Mouse (Mus musculus): Measurements from ENCODE around the gene Plxdc1. TPM values are rescaled to one million over a fixed set of nuclear protein-coding genes. Genes with fewer than 3 reads are reported as not detected.

Plxdc1 gene
- total and polyA plus RNA-seq, 2 experiments: 0.28 to 1.2 TPM

DNA sequence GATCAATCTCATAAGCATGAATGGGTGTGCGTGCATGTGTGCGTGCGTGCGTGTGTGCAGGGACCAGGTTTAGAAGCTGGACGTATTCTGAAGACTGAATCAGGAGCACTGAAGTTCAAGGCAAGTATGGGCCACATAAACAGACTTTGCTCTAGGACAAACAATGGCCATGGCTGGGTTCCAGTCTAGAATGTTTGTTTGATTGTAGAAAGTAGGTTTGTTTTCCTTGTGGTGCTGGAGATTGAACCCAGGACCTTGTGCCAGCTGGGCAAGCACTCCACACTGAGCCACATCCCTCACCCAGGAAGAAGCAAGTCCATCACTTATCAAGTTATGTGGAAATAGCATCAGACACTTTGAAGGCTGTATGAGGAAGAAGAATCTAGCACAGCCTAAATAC lies 29.9 kb upstream of the Plxdc1 start:
- H3K27me3 ChIP-seq (ENCODE audit: control insufficient read depth, insufficient read depth, low read length): no peaks in the 10 kb centered on the region
- 49% methylated on average over 5 of the region's 5 CpGs for WGBS
- H3K27ac ChIP-seq (replicated peaks; ENCODE audit: insufficient read depth, low read depth, low read length): no peak overlapping the region
- DNase-seq (ENCODE audit: extremely low read depth, low read depth, low spot score): peak; percentile 86
- H3K9ac ChIP-seq (ENCODE audit: low read depth, low read length): no peak overlapping the region
- TF ChIP-seq POLR2A (IDR thresholded peaks at IDR 0.05; ENCODE audit: extremely low read depth, insufficient read depth, low read length) (no peak), CTCF (IDR thresholded peaks at IDR 0.05; ENCODE audit: low read depth, low read length) (no peak)
- H3K4me3 ChIP-seq (ENCODE audit: insufficient read depth, low read depth, low read length): no peak overlapping the region
- H3K79me2 ChIP-seq (ENCODE audit: control insufficient read depth, insufficient read depth, low read length): no peaks in the 10 kb centered on the region
- H3K4me1 ChIP-seq (ENCODE audit: control insufficient read depth, insufficient read depth, low read length): peaks cover 4% of the 10 kb centered on the region
- no peaks in the 10 kb centered on the region for H3K36me3 ChIP-seq (ENCODE audit: control insufficient read depth, insufficient read depth, low read length)

DNA sequence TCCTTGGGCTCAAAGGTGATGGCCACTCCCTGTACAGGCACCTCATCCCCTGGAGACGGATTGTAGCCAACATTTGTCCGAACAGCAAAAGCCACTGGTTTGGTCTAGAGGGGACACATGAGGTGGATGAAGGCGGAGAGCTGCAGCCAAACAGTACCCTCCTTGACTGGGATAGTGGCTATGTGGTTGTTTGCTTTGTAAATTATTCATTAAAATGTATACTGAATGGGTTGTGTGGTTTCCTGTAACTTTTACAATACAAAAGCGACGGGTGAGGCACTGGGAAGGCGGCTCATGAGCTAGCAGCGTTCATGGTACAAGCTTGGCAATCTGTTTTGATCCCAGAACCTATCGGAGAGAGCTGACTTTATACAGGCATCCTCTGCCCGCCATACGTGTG lies 26.6 kb upstream of the Plxdc1 start:
- no peak overlapping the region for H3K4me3 ChIP-seq (ENCODE audit: insufficient read depth, low read depth, low read length)
- no peaks in the 10 kb centered on the region for H3K27me3 ChIP-seq (ENCODE audit: control insufficient read depth, insufficient read depth, low read length)
- H3K9ac ChIP-seq (ENCODE audit: low read depth, low read length): no peak overlapping the region
- no peak for DNase-seq (ENCODE audit: extremely low read depth, low read depth, low spot score)
- no peaks in the 10 kb centered on the region for H3K36me3 ChIP-seq (ENCODE audit: control insufficient read depth, insufficient read depth, low read length)
- TF ChIP-seq POLR2A (IDR thresholded peaks at IDR 0.05; ENCODE audit: extremely low read depth, insufficient read depth, low read length) (no peak), CTCF (IDR thresholded peaks at IDR 0.05; ENCODE audit: low read depth, low read length) (no peak)
- H3K27ac ChIP-seq (replicated peaks; ENCODE audit: insufficient read depth, low read depth, low read length): no peak overlapping the region
- WGBS: 87% methylated on average over 10 of the region's 10 CpGs
- H3K4me1 ChIP-seq (ENCODE audit: control insufficient read depth, insufficient read depth, low read length): peaks cover 4% of the 10 kb centered on the region
- H3K79me2 ChIP-seq (ENCODE audit: control insufficient read depth, insufficient read depth, low read length): no peaks in the 10 kb centered on the region

DNA sequence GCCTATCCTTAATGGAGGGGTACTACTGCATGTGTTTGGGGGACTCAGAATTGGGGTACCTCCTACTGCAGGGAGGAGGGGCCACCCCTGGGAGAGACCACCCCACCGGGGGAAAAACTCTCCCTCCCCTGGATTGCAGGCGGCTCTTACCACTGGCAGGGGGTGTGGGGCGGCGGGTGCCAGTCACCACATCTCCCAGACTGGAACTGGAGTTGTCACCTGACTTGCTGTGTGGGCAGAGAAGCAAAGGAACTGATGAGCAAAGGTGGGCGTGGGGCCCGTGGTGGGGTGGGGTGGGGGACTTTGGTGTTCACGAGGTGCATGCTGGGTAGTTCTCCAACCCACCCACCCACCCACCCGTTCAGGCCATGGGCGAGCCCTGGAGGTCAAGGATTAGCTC lies 25.5 kb upstream of the Plxdc1 start:
- H3K36me3 ChIP-seq (ENCODE audit: control insufficient read depth, insufficient read depth, low read length): no peaks in the 10 kb centered on the region
- peaks cover 4% of the 10 kb centered on the region for H3K4me1 ChIP-seq (ENCODE audit: control insufficient read depth, insufficient read depth, low read length)
- WGBS: 74% methylated on average over 9 of the region's 9 CpGs
- H3K27ac ChIP-seq (replicated peaks; ENCODE audit: insufficient read depth, low read depth, low read length): no peak overlapping the region
- TF ChIP-seq POLR2A (IDR thresholded peaks at IDR 0.05; ENCODE audit: extremely low read depth, insufficient read depth, low read length) (no peak), CTCF (IDR thresholded peaks at IDR 0.05; ENCODE audit: low read depth, low read length) (no peak)
- no peak overlapping the region for H3K9ac ChIP-seq (ENCODE audit: low read depth, low read length)
- no peaks in the 10 kb centered on the region for H3K27me3 ChIP-seq (ENCODE audit: control insufficient read depth, insufficient read depth, low read length)
- H3K79me2 ChIP-seq (ENCODE audit: control insufficient read depth, insufficient read depth, low read length): no peaks in the 10 kb centered on the region
- DNase-seq (ENCODE audit: extremely low read depth, low read depth, low spot score): no peak
- no peak overlapping the region for H3K4me3 ChIP-seq (ENCODE audit: insufficient read depth, low read depth, low read length)

DNA sequence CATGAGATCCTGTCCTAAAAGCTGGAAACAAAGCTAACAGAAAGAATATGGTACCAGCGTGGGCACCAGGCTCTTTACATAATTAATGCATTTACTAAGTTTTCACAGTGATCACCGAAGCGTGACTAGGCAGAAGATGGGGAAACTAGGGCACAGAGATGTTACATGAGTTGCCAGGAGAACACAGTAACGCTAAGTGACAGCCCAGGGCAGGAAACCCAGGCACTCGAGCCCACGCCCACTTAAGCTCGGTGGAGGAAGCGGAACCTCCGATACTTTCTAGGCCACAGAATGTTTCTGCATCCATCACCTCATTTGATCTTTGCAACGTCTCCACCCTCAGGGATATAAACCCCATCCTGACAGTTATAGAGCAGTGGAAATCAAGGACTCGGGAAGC lies 21.8 kb upstream of the Plxdc1 start:
- no peaks in the 10 kb centered on the region for H3K36me3 ChIP-seq (ENCODE audit: control insufficient read depth, insufficient read depth, low read length)
- no peak overlapping the region for H3K4me3 ChIP-seq (ENCODE audit: insufficient read depth, low read depth, low read length)
- H3K27ac ChIP-seq (replicated peaks; ENCODE audit: insufficient read depth, low read depth, low read length): no peak overlapping the region
- TF ChIP-seq CTCF (IDR thresholded peaks at IDR 0.05; ENCODE audit: low read depth, low read length) (no peak), POLR2A (IDR thresholded peaks at IDR 0.05; ENCODE audit: extremely low read depth, insufficient read depth, low read length) (no peak)
- H3K4me1 ChIP-seq (ENCODE audit: control insufficient read depth, insufficient read depth, low read length): no peaks in the 10 kb centered on the region
- WGBS: 80% methylated on average over 11 of the region's 11 CpGs
- no peak for DNase-seq (ENCODE audit: extremely low read depth, low read depth, low spot score)
- H3K9ac ChIP-seq (ENCODE audit: low read depth, low read length): no peak overlapping the region
- H3K27me3 ChIP-seq (ENCODE audit: control insufficient read depth, insufficient read depth, low read length): no peaks in the 10 kb centered on the region
- no peaks in the 10 kb centered on the region for H3K79me2 ChIP-seq (ENCODE audit: control insufficient read depth, insufficient read depth, low read length)

DNA sequence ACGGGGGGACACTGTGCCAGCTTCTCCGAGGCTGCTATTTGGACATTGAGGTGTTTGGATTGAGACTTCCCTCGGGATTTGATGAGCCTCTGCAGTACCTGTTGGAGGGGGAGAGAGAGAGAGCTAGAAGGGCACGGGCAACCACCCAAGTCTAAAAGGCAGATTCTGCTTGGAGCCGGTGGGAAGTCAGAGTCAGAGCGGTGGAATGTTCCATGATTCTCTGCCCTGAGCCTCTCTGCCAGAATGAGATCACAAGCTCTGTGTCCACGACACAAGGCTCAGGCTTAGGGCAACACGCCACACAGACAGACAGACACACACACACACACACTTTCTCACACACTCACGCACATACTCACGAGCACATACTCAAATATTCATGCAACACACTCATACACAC lies 19.4 kb upstream of the Plxdc1 start:
- H3K9ac ChIP-seq (ENCODE audit: low read depth, low read length): no peak overlapping the region
- H3K79me2 ChIP-seq (ENCODE audit: control insufficient read depth, insufficient read depth, low read length): no peaks in the 10 kb centered on the region
- TF ChIP-seq POLR2A (IDR thresholded peaks at IDR 0.05; ENCODE audit: extremely low read depth, insufficient read depth, low read length): no peak
- TF ChIP-seq CTCF (IDR thresholded peaks at IDR 0.05; ENCODE audit: low read depth, low read length): no peak
- H3K27me3 ChIP-seq (ENCODE audit: control insufficient read depth, insufficient read depth, low read length): no peaks in the 10 kb centered on the region
- DNase-seq (ENCODE audit: extremely low read depth, low read depth, low spot score): no peak
- H3K4me1 ChIP-seq (ENCODE audit: control insufficient read depth, insufficient read depth, low read length): no peaks in the 10 kb centered on the region
- no peak overlapping the region for H3K27ac ChIP-seq (replicated peaks; ENCODE audit: insufficient read depth, low read depth, low read length)
- H3K36me3 ChIP-seq (ENCODE audit: control insufficient read depth, insufficient read depth, low read length): no peaks in the 10 kb centered on the region
- WGBS: 85% methylated on average over 10 of the region's 10 CpGs
- H3K4me3 ChIP-seq (ENCODE audit: insufficient read depth, low read depth, low read length): no peak overlapping the region

DNA sequence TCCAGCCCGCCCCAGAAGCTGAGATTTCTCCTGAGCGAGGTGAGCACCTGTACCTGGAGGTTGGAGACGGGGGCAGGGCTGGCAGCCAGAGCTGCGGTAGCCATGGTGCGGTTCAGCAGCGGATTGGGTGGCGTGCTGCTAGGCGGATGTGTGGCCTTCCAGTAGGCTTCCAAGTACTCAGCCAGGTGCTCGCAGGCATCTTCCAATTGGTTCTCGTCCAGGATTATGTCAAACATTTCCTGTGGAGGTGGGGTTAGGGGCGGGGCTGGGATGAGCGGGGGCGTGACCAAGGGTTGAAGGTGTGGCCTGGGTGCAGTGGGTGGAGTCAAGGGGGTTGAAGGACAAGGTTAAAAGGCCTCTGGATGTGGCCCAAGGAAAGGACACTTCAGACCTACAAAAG lies 18.8 kb upstream of the Plxdc1 start:
- H3K27ac ChIP-seq (replicated peaks; ENCODE audit: insufficient read depth, low read depth, low read length): no peak overlapping the region
- no peaks in the 10 kb centered on the region for H3K27me3 ChIP-seq (ENCODE audit: control insufficient read depth, insufficient read depth, low read length)
- H3K9ac ChIP-seq (ENCODE audit: low read depth, low read length): no peak overlapping the region
- no peaks in the 10 kb centered on the region for H3K79me2 ChIP-seq (ENCODE audit: control insufficient read depth, insufficient read depth, low read length)
- WGBS: 63% methylated on average over 13 of the region's 13 CpGs
- no peak overlapping the region for H3K4me3 ChIP-seq (ENCODE audit: insufficient read depth, low read depth, low read length)
- H3K36me3 ChIP-seq (ENCODE audit: control insufficient read depth, insufficient read depth, low read length): no peaks in the 10 kb centered on the region
- peak; percentile 70 for DNase-seq (ENCODE audit: extremely low read depth, low read depth, low spot score)
- TF ChIP-seq POLR2A (IDR thresholded peaks at IDR 0.05; ENCODE audit: extremely low read depth, insufficient read depth, low read length) (no peak), CTCF (IDR thresholded peaks at IDR 0.05; ENCODE audit: low read depth, low read length) (no peak)
- no peaks in the 10 kb centered on the region for H3K4me1 ChIP-seq (ENCODE audit: control insufficient read depth, insufficient read depth, low read length)

Measured in liver, adult 2 months (tissue).